Mouse (Mus musculus): ENCODE data around the gene Idnk.

Idnk gene

DNA sequence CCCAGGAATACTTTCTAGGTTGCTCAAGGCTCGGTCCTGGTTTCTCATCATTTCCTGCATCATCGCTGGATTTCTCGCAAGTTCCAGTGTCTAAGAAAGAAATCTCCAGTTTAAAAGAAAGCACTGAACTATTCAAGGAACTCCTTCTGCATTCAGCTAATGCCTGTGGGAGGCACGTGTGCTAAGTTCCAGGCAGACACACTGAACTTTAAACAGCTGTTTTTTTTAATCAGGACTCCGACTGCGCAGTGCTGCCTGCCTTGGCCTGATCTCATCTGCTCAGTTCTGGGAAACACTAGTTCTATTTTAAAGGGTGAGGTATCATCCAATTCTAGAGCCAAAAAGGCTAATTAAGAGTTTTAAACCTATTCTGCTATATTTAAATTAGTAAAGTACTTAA is 34.7 kb downstream of the Idnk start:
- no peak for DNase-seq (ENCODE audit: low spot score in 2 of 2)

DNA sequence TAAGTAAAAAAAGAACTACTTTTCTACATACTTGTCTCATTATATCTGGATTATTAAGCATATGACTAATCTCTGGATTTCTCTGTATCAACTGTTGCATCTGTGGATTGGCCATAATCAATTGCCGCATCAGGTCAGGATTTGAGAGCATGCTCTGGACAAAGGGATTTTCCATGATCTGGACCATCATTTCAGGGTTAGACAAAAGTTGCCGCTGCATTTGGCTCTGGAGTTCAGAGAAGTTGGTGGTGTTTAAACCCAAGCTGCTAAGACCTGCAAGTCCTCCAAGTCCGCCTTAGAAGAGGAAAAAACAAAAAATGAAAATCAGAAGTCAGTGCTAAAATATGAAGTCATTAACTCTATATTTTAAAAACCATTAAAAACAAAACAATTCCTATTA is 35.8 kb downstream of the Idnk start:
- no peak for DNase-seq (ENCODE audit: low spot score in 2 of 2)

DNA sequence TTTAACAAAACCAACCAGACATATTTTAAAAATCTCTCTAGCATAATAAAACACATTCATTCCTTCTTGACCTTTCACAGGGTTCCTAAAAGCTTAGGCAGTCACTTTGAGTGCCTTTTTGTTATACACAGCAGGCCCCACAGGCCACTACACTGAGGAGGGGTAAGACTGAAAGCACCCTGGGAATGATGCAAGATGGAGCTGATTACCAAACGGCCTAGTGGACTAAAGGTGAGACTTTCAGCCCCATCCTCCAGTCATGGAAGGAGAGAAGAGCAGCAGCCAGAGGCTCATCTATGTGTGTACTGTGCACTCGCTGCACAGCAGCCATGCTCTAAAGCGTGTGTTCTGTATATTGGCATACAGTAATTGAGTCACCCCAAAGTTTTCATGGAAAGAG is 37.5 kb downstream of the Idnk start:
- DNase-seq (ENCODE audit: low spot score in 2 of 2), result no peak

DNA sequence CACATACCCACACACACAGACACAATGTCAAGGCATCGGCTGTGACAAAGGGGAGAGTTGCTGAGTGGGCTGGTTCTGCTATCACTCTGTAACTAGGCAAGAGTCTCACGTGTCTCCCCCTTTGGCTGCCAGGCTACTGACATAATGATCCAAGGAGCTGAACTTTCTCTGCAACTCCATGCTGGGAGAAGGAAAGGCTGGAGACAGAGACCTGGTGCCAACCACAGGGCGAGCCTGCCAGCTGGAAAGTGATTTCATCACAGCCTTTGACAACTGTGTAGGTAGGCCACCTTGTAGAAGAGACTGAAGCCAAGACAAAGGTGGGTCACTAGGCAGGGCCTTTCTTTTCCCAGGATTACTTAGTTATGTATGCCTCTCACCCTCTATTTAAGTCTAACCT is 39.8 kb downstream of the Idnk start:
- DNase-seq (ENCODE audit: low spot score in 2 of 2), result no peak

DNA sequence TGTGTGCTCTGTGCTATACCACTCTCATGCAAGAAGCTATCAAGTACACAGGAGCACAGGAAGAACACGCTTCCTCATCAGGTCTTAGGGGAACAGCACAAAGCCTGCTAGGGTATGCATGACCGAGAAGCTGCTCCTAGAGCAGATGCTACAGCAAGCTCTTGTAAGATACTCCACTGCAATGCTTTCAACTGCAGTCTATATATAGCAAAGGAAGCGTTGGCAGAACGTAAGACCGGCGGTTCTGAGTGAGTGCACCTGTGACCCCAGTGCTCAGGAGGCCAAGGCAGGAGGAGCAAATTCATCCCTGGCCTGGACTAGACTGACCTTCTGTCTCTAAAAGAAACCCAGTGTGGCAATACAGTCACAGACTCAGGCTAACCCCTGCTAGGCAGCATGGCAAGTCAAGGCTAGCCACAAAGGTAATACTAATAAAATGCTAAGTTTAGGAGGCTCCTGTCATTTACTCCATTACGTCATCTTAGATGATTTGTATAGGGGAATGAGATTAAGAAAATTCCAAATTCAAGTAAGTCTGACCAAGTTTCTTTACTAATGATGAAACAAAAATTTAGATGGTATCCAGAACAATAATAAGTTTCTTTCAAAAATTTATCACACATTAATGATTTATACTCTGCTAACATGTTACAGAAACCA is 40.7 kb downstream of the Idnk start:
- peak; percentile 37 to 48 for DNase-seq (ENCODE audit: low spot score in 2 of 2)

DNA sequence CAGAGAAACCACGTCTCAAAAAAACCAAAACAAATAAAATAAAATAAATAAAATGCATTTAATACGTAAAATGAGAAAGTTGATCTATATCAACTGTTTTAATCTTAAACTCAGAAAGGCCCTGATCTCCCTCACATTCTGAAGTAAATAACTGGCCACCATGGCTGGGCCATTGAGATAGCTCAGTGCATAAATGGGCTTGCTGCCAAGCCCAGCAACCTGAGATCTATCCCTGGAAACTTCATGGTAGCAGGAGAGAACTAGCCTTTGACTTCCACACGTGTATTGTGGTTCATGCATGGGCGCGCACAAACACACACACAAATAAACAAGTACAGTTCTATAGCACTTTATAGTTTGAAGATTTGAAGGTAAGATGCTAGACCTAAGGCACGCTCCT is 43.9 kb downstream of the Idnk start:
- DNase-seq (ENCODE audit: low spot score in 2 of 2), result no peak

DNA sequence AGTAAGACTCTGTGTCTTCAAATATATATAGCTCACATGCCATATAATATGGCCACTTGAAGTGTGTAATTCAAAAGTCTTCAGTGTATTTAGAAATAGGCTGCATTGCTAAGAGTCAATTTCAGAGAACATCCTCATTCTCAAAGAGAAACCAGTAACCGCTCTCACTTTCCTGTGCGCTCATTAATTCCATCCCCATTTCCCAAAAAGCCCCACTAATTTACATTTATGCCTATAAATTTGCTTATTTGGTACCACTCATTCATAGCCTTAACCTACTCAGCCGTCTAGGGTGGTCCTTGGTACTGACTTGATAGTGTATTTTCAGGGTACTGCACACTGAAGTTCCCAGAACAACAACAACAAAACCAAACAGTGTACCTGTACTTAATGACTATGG is 44.5 kb downstream of the Idnk start:
- DNase-seq (ENCODE audit: low spot score in 2 of 2), result no peak

DNA sequence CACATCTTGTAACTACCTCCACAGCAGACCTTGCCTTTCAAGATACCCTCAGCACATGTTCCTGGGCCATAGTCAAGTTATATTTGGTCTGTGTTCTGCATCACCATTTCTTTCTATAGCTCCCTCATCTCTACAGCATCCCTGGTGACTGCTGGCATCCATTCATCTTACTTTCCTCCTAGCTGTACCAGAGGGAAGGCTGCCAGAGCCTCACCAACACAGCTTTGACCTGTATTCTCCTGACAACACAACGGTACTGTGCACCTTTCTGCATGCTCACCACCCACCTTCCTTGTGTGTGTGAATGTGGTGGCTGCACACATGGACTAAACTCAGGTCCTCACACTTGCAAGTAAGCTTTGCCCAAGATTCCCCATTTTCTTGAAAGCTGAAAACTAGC is 45.5 kb downstream of the Idnk start:
- DNase-seq (ENCODE audit: low spot score in 2 of 2), result no peak

DNA sequence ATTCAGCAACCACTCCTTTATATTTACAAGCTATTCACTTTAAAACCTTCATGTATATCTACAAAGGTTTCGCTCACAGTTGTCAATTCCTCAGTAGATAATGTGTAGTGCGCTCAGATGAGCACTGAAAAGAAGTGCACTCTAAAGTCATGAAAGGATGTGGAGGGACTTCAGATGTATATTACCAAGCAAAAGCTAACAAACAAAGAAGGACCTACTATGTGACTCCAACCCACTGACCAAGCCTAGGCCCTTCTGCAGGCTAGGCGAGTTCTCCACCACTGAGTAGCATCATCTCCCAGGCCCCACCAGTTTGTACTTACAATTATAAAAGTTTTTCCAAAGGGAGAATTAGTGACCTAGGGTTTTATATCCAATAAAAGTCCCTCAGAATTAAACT is 46.8 kb downstream of the Idnk start:
- DNase-seq (ENCODE audit: low spot score in 2 of 2), result no peak

DNA sequence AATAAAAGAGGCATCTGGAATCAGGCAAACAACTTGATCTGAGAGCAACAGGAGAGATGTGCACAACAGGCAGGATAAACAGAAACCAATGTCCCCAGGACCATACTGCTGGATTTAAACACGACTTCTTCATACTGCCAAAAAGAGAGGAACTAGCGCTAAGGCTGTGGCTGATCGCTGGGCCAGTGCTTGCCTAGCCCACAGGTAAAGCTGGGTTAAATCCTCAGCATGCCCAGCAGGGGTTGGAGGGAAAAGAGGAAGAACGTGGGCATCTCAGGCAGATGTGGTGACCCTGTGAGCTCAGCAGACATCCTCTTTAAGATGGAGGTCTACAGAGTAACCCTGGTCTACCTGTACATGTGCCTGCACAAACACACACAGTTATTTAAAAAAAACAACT is 47.5 kb downstream of the Idnk start:
- DNase-seq (ENCODE audit: low spot score in 2 of 2), result peak; percentile 7 to 10

DNA sequence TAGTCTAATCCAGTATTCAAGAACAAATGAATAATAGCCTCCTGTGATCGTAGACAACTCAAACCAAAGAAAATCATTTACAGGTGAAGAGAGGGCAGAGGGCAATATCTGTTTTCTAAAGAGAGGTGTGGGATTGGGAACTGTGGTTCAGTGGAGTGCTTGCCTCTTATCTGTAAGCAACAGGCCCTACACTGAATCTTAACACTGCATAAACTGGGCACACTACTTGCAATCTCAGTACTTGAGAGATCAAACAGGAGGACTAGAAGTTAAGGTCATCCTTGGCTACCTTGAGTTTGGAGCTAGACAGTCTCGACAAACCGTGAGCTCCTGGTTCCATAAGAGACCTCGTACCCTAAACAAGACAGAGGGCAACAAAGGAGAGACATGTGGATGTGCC is 48.6 kb downstream of the Idnk start:
- no peak for DNase-seq (ENCODE audit: low spot score in 2 of 2)

DNA sequence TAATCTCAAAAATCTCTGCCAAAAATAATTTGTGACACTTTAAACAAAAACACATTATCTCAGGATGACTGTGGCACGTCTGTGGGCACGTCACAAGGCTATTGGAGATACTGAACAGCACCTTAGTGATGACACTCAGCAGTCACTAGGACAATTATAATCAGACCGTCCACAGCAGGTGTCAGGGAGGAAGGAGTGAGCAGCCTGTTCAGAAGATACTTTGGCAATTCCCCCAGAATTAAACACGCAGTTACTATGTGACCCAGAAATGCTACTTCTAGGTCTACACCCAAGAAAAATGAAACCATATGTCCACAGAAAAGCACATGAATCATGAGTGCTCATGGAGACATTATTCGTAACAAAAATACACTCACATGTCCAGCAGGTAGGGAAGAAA is 53.0 kb downstream of the Idnk start:
- no peak for DNase-seq (ENCODE audit: low spot score in 2 of 2)

DNA sequence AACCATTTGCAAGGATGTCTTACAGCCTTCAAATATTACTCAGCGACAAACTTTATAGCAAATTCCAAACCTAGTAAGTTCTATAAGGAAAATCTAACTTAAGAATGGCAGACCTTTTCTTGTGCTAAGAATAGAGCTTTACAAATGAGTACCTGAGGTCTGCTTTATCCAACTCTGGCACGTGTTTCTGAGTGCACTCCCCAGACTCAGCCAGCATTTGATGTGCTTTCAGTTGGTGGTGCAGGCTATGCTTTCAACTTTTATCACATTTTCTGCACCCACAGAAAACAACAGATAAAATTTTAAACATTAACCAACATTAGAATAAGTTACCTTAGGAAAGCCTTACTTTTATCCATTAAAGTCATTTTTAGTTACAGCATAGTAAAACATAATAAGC is 55.1 kb downstream of the Idnk start:
- no peak for DNase-seq (ENCODE audit: low spot score in 2 of 2)

DNA sequence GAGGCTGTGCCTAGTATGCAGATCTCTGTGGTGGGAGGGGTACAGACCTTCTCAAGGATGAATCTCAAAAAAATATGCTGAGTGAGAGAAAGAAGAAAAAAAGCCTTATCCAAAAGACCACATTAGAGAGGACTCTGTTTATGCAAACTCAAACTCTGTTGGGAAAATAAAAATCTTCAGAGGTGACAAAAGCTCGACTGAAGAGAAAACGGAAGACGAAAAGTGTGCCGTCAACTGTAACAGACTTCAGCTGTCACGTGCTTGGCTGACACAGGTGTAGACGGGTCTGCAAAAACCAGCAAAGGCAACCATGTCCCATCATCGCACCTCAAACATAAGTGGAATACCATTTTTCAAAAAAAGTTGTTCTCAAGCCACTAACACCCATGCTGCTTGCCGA is 56.4 kb downstream of the Idnk start:
- DNase-seq (ENCODE audit: low spot score in 2 of 2), result peak; percentile 26 to 41

All from spleen, postnatal 36 days (tissue).